Mouse (Mus musculus): ENCODE data around the gene Prss50. TPM values are rescaled to one million over a fixed set of nuclear protein-coding genes. Genes with fewer than 3 reads are reported as not detected.
A peak's percentile ranks its signal among the peaks of the same experiment; 100 is the strongest.
"Not testable (repeated sequence)": the region's sequence is repeated elsewhere in the genome, so short reads cannot be mapped to it uniquely, and the experiment has no call there.

Gene Prss50
- polyA plus RNA-seq (2014; fragmentation: Nextera tagmentation; extraction: Ambion mirVana), result not detected in 2 replicates

DNA sequence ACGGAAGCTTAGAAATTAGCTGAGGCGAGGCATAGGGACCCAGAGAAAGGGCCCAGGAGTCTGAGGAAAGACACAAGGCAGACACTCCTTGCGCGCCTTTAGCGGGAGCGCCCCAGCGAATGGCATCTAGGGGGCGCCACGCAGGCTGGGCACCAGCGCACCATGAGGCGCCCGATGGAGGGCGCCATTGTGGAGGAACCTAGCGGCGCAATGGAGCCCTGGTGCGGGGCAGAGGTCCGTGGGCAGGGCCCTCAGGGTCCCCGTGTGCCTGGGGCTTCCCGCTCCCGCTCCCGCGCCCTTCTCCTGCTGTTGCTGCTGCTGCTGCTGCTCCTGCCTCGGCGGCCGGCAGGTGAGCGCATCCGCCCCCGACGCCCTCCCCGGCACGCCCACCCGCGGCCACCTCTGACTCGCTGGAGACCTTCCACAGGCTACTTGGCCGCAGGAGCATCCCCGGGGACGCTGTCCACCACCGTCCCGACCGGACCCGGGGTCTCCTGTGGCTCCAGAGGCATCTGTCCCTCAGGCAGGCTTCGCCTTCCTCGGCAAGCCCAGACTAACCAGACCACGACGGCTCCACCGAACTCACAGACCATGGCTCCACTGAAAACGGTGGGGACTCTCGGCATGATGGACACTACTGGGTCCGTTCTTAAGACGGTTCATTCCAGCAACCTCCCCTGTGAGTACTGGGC lies at the start of gene Prss50:
Gene Prss50, plus strand, starts transcription at position 187 of the 692 bp plus-strand sequence.
- Histone ChIP-seq H3K9ac (ENCODE audit: low read length) (peak within 1 kb of the TSS; percentile 38; the same call in 1 of the 2 replicates), H3K4me2 (ENCODE audit: low read length) (peak within 1 kb of the TSS; percentile 64), H3K9me3 (ENCODE audit: control insufficient read depth, low read length) (no peaks in the 10 kb centered on the region), H3K27ac (replicated peaks in 1 of 2; ENCODE audit: control insufficient read depth in 1 of 2, insufficient read depth in 1 of 2, low read depth in 2 of 2, low read length in 2 of 2) (no peak within 1 kb of the TSS), H3K27me3 (ENCODE audit: control insufficient read depth, insufficient read depth, low read length) (peaks cover 18% of the 10 kb centered on the region), H3K4me1 (ENCODE audit: control insufficient read depth in 2 of 2, insufficient read depth in 2 of 2, low read length in 2 of 2) (peaks cover 3 to 5% of the 10 kb centered on the region in 2 experiments; a peak in 2 of 4 replicates), H3K36me3 (ENCODE audit: control insufficient read depth, insufficient read depth, low read length) (no peaks in the 10 kb centered on the region), H3K4me3 (ENCODE audit: control insufficient read depth in 1 of 2, insufficient read depth in 1 of 2, low read depth in 1 of 2, low read length in 2 of 2) (peak within 1 kb of the TSS in 1 of 2 experiments; percentile 26; a peak in 3 of 4 replicates)
- WGBS, result 11% methylated on average over 34 of the region's 50 CpGs
- no peak for ATAC-seq (ENCODE audit: insufficient number of reproducible peaks, insufficient read depth, low FRiP score, low read depth)

DNA sequence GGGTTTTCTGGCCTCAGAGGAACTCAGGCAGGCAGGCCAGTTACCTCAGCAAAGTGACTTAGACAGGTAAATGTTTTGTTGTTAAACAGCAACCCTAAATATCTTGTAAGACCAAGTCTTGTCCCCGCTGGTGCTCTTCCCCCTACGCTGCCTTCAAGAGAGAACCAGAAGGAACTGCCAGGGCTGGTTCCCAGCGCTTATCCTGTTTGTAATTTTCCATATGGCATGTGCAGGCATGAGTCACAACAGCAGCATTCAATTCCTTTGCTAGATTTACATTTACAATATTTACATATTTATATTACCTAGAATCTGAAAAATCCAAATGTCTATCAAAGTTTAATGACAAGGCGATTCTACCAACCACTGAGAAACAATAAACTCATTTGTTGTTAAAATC lies 47.7 kb upstream of the Prss50 start:
- no peak for ATAC-seq (ENCODE audit: insufficient number of reproducible peaks, insufficient read depth, low FRiP score, low read depth)
- WGBS, result 83% methylated on average over 4 of the region's 4 CpGs
- Histone ChIP-seq H3K4me1 (ENCODE audit: control insufficient read depth in 2 of 2, insufficient read depth in 2 of 2, low read length in 2 of 2) (no peaks in the 10 kb centered on the region), H3K9ac (ENCODE audit: low read length) (no peak overlapping the region), H3K4me3 (ENCODE audit: control insufficient read depth in 1 of 2, insufficient read depth in 1 of 2, low read depth in 1 of 2, low read length in 2 of 2) (no peak overlapping the region), H3K36me3 (ENCODE audit: control insufficient read depth, insufficient read depth, low read length) (no peaks in the 10 kb centered on the region), H3K27me3 (ENCODE audit: control insufficient read depth, insufficient read depth, low read length) (no peaks in the 10 kb centered on the region), H3K9me3 (ENCODE audit: control insufficient read depth, low read length) (no peaks in the 10 kb centered on the region), H3K4me2 (ENCODE audit: low read length) (no peak overlapping the region), H3K27ac (replicated peaks in 1 of 2; ENCODE audit: control insufficient read depth in 1 of 2, insufficient read depth in 1 of 2, low read depth in 2 of 2, low read length in 2 of 2) (no peak overlapping the region)

DNA sequence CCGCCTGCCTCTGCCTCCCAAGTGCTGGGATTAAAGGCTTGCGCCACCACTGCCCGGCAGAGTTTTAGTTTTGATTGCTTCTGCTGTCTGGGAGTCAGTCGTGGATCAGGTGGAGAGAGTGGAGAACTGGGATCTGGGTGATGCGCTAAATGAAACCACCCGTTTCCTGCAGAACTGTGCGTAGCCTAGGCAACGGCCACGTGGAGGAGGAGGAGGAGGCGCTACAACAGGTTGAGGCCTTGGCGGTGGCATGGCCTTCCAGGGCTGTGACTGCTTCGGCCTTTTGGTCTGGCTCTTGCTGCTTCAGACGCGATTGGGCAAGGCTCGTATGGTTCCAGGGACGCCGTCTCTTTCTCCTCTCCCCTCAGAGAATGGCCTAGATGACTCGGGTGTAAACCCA lies 44.0 kb upstream of the Prss50 start, which contains the start of gene Prss44:
Gene Prss44, plus strand, starts transcription at position 206 of the 400 bp plus-strand sequence.
- no peak for ATAC-seq (ENCODE audit: insufficient number of reproducible peaks, insufficient read depth, low FRiP score, low read depth)
- Histone ChIP-seq H3K36me3 (ENCODE audit: control insufficient read depth, insufficient read depth, low read length) (no peaks in the 10 kb centered on the region), H3K27ac (replicated peaks in 1 of 2; ENCODE audit: control insufficient read depth in 1 of 2, insufficient read depth in 1 of 2, low read depth in 2 of 2, low read length in 2 of 2) (no peak within 1 kb of the TSS), H3K4me2 (ENCODE audit: low read length) (no peak within 1 kb of the TSS), H3K9me3 (ENCODE audit: control insufficient read depth, low read length) (no peaks in the 10 kb centered on the region), H3K4me3 (ENCODE audit: control insufficient read depth in 1 of 2, insufficient read depth in 1 of 2, low read depth in 1 of 2, low read length in 2 of 2) (no peak within 1 kb of the TSS), H3K27me3 (ENCODE audit: control insufficient read depth, insufficient read depth, low read length) (no peaks in the 10 kb centered on the region; the same call in 1 of the 2 replicates), H3K4me1 (ENCODE audit: control insufficient read depth in 2 of 2, insufficient read depth in 2 of 2, low read length in 2 of 2) (no peaks in the 10 kb centered on the region), H3K9ac (ENCODE audit: low read length) (no peak within 1 kb of the TSS)
- 47% methylated on average over 18 of the region's 18 CpGs for WGBS

DNA sequence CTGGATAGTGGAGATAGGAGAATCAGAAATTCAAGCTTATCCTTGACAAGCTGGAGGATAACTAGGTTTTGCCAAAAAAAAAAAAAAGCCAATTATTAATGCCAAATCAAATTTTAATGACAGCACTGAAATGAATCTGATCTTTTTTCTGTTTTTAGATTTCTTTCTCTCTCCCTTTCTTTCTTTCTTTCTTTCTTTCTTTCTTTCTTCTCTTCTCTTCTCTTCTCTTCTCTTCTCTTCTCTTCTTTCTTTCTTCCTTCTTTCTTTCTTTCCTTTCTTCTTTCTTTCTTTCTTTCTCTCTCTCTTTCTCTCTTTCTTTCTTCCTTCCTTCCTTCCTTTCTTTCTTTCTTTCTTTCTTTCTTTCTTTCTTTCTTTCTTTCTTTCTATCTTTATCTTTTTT lies 37.2 kb upstream of the Prss50 start:
- H3K9me3 ChIP-seq (ENCODE audit: control insufficient read depth, low read length); H3K4me3 ChIP-seq (ENCODE audit: control insufficient read depth in 1 of 2, insufficient read depth in 1 of 2, low read depth in 1 of 2, low read length in 2 of 2); ATAC-seq (ENCODE audit: insufficient number of reproducible peaks, insufficient read depth, low FRiP score, low read depth); H3K9ac ChIP-seq (ENCODE audit: low read length); H3K36me3 ChIP-seq (ENCODE audit: control insufficient read depth, insufficient read depth, low read length); H3K4me1 ChIP-seq (ENCODE audit: control insufficient read depth in 2 of 2, insufficient read depth in 2 of 2, low read length in 2 of 2); H3K27me3 ChIP-seq (ENCODE audit: control insufficient read depth, insufficient read depth, low read length); H3K27ac ChIP-seq (replicated peaks in 1 of 2; ENCODE audit: control insufficient read depth in 1 of 2, insufficient read depth in 1 of 2, low read depth in 2 of 2, low read length in 2 of 2); H3K4me2 ChIP-seq (ENCODE audit: low read length): not testable (repeated sequence)

DNA sequence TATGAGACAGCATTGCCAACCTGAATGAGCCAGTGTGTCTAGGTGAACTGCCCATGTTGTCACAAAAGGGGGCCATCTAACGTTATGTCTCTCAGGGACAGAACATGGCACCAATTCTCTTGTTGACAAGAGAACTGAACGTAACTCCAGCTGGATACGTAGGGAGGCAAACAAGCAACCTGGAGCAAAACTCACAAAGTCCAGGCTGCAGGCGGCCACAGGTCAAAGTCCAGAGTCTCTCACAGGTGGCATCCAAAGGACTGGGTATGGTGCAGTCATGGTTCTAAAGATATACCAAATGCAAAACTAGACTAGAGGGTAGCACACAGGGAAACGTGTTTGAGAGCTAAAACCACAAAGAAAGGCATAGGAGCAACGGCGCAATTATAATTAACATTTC lies 36.3 kb upstream of the Prss50 start:
- whole genome bisulfite sequencing, result 81% methylated on average over 7 of the region's 7 CpGs
- ATAC-seq (ENCODE audit: insufficient number of reproducible peaks, insufficient read depth, low FRiP score, low read depth), result no peak
- peaks cover 4% of the 10 kb centered on the region; the same call in 1 of the 2 replicates for H3K27me3 ChIP-seq (ENCODE audit: control insufficient read depth, insufficient read depth, low read length)
- H3K9ac ChIP-seq (ENCODE audit: low read length), result no peak overlapping the region
- H3K4me1 ChIP-seq (ENCODE audit: control insufficient read depth in 2 of 2, insufficient read depth in 2 of 2, low read length in 2 of 2), result no peaks in the 10 kb centered on the region
- H3K27ac ChIP-seq (replicated peaks in 1 of 2; ENCODE audit: control insufficient read depth in 1 of 2, insufficient read depth in 1 of 2, low read depth in 2 of 2, low read length in 2 of 2), result no peak overlapping the region
- H3K4me2 ChIP-seq (ENCODE audit: low read length), result no peak overlapping the region
- H3K9me3 ChIP-seq (ENCODE audit: control insufficient read depth, low read length), result no peaks in the 10 kb centered on the region
- no peak overlapping the region for H3K4me3 ChIP-seq (ENCODE audit: control insufficient read depth in 1 of 2, insufficient read depth in 1 of 2, low read depth in 1 of 2, low read length in 2 of 2)
- H3K36me3 ChIP-seq (ENCODE audit: control insufficient read depth, insufficient read depth, low read length), result no peaks in the 10 kb centered on the region

DNA sequence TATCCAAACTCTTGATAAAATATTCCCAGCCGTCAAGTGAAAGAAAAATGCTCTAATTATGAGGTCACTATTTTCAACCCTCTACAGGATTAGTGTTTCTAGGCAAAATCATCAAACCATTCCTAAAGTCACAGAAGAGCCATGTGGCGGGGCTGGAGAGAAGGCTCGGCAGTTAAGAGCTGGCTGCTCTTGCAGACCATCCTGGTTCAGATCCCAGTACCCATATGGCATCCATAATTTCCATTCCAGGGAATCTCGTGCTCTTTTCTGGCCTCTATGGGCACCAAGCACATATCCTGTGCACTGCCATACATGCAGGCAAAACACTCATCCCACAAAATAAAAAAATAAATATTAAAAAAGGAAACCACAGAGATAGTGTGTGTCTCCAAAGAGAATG lies 32.3 kb upstream of the Prss50 start:
- Histone ChIP-seq H3K4me1 (ENCODE audit: control insufficient read depth in 2 of 2, insufficient read depth in 2 of 2, low read length in 2 of 2) (no peaks in the 10 kb centered on the region; a peak in 1 of 4 replicates), H3K4me3 (ENCODE audit: control insufficient read depth in 1 of 2, insufficient read depth in 1 of 2, low read depth in 1 of 2, low read length in 2 of 2) (no peak overlapping the region), H3K4me2 (ENCODE audit: low read length) (no peak overlapping the region), H3K27ac (replicated peaks in 1 of 2; ENCODE audit: control insufficient read depth in 1 of 2, insufficient read depth in 1 of 2, low read depth in 2 of 2, low read length in 2 of 2) (no peak overlapping the region), H3K9ac (ENCODE audit: low read length) (no peak overlapping the region), H3K9me3 (ENCODE audit: control insufficient read depth, low read length) (no peaks in the 10 kb centered on the region), H3K36me3 (ENCODE audit: control insufficient read depth, insufficient read depth, low read length) (no peaks in the 10 kb centered on the region), H3K27me3 (ENCODE audit: control insufficient read depth, insufficient read depth, low read length) (peaks cover 3% of the 10 kb centered on the region; the same call in 1 of the 2 replicates)
- WGBS, result 63% methylated on average over 4 of the region's 4 CpGs
- ATAC-seq (ENCODE audit: insufficient number of reproducible peaks, insufficient read depth, low FRiP score, low read depth), result no peak

DNA sequence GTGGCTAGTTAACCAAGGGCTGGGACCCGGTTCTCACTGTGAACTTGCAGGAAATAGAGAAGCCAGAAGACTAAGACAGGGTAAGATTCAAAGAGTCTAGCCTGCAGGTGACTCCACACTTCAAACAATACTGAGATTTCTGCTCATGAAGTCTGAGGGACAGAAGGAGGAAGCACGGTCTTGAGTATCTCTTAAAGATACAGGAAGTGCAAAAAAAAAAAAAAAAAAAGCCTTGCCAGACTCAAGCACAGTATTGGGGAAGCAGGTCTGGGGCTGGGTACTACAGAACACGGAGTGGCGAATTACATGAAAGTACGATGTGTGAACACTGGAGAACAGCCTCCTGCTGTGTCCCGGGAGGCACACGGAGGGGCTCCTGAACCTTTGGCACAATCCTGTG lies 31.9 kb upstream of the Prss50 start:
- Histone ChIP-seq H3K4me2 (ENCODE audit: low read length) (no peak overlapping the region), H3K27me3 (ENCODE audit: control insufficient read depth, insufficient read depth, low read length) (peaks cover 3% of the 10 kb centered on the region; the same call in 1 of the 2 replicates), H3K27ac (replicated peaks in 1 of 2; ENCODE audit: control insufficient read depth in 1 of 2, insufficient read depth in 1 of 2, low read depth in 2 of 2, low read length in 2 of 2) (no peak overlapping the region), H3K9ac (ENCODE audit: low read length) (no peak overlapping the region), H3K36me3 (ENCODE audit: control insufficient read depth, insufficient read depth, low read length) (no peaks in the 10 kb centered on the region), H3K9me3 (ENCODE audit: control insufficient read depth, low read length) (no peaks in the 10 kb centered on the region), H3K4me1 (ENCODE audit: control insufficient read depth in 2 of 2, insufficient read depth in 2 of 2, low read length in 2 of 2) (no peaks in the 10 kb centered on the region; a peak in 1 of 4 replicates), H3K4me3 (ENCODE audit: control insufficient read depth in 1 of 2, insufficient read depth in 1 of 2, low read depth in 1 of 2, low read length in 2 of 2) (no peak overlapping the region)
- 66% methylated on average over 7 of the region's 7 CpGs for WGBS
- no peak for ATAC-seq (ENCODE audit: insufficient number of reproducible peaks, insufficient read depth, low FRiP score, low read depth)

DNA sequence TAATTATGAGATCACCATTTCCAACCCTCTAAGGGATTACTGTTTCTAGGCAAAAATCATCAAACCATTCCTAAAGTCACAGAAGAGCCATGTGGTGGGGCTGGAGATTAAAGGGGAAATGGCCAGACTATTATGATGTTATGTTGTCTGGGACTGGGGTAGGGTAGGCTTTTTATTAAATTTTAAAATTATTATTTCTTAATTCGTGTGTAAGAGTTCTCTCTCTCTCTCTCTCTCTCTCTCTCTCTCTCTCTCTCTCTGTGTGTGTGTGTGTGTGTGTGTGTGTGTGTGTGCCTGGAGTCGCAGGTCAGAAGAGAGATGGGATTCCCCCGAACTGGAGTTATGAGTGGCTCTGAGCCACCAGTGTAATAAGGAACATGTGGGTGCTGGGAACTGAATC lies 31.4 kb upstream of the Prss50 start, which contains the start of gene Prss43:
Gene Prss43, plus strand, starts transcription at position 301 of the 400 bp plus-strand sequence.
- ATAC-seq (ENCODE audit: insufficient number of reproducible peaks, insufficient read depth, low FRiP score, low read depth), result no peak
- Histone ChIP-seq H3K9ac (ENCODE audit: low read length) (no peak within 1 kb of the TSS), H3K4me1 (ENCODE audit: control insufficient read depth in 2 of 2, insufficient read depth in 2 of 2, low read length in 2 of 2) (no peaks in the 10 kb centered on the region; a peak in 1 of 4 replicates), H3K27ac (replicated peaks in 1 of 2; ENCODE audit: control insufficient read depth in 1 of 2, insufficient read depth in 1 of 2, low read depth in 2 of 2, low read length in 2 of 2) (no peak within 1 kb of the TSS), H3K9me3 (ENCODE audit: control insufficient read depth, low read length) (no peaks in the 10 kb centered on the region), H3K36me3 (ENCODE audit: control insufficient read depth, insufficient read depth, low read length) (no peaks in the 10 kb centered on the region), H3K4me2 (ENCODE audit: low read length) (no peak within 1 kb of the TSS), H3K27me3 (ENCODE audit: control insufficient read depth, insufficient read depth, low read length) (peaks cover 3% of the 10 kb centered on the region; the same call in 1 of the 2 replicates), H3K4me3 (ENCODE audit: control insufficient read depth in 1 of 2, insufficient read depth in 1 of 2, low read depth in 1 of 2, low read length in 2 of 2) (no peak within 1 kb of the TSS)
- WGBS, result 61% methylated on average over 3 of the region's 3 CpGs

Data from heart, embryonic 14.5 days (tissue).